Mouse (Mus musculus) heart, adult 11 months (tissue): ENCODE data around the gene Plekha4.
"Not testable (repeated sequence)": the region's sequence is repeated elsewhere in the genome, so short reads cannot be mapped to it uniquely, and the experiment has no call there.

Source experiments
- DNase-seq: peaks from one replicate; pipeline ENCODE4 v3.0.0; 2022

Gene Plekha4

GRCm38 (mm10) chr7:45509912-45510787, 16.0 kb upstream of the Plekha4 start, which contains the start of gene Nucb1:
Nucb1 (minus strand) TSS chr7:45510406.
- DNase-seq: peak; percentile 99

- DNase-seq: no peak
Observed at GRCm38 (mm10) chr7:45514411-45514810, 11.7 kb upstream of the Plekha4 start.

DNA sequence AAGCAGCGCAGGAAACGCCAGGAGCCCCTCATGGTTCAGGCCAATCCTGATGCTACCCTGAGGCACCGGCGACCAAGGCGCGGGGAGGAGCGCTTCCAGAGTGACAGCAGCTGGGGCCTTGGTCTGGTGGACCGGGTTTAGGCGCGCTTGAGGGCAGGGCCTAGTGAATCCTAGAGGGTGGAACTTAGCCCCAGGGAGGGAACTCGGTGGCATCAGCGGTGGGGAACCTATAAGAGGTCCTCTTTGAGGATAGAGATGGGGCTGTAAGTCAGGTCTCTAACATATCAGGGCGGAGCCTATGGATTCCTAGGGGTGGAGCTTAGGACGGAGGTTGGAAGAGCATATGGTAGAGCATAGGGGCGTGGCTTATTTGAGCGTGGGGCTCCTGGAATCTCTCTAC, 10.7 kb upstream of the Plekha4 start:
- DNase-seq: no peak

DNA sequence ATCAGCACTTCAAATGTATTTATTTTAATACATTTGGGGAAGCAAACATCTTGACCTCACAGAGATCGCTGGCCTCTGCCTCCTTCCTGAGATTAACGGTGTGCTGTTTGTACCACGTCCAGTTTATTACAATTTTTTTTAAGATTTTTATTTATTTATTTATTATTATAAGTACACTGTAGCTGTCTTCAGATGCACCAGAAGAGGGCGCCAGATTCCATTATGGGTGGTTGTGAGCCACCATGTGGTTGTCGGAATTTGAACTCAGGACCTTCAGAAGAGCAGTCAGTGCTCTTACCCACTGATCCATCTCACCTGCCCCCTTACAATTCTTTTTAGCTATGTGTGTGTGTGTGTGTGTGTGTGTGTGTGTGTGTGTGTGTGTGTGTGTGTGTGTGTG, 9.3 kb upstream of the Plekha4 start:
- not testable (repeated sequence) for DNase-seq

DNA sequence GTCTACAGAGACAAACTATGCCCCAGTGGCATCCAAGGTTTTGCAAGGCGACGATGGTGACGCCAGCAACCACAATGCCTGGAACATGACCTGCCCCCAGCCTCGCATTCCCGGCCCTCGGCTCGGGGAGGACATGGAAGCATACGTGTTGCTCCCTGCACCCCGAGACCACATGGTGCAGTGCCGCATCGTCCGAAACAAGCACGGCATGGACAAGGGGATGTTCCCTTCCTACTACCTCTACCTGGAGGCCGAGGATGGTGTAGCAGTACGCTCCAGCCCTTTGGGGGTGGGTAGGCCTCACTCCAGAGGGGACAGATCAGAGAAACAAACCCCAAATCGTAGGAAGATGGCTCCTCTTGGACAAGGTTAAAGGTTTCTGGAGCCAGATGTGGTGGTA, 7.5 kb upstream of the Plekha4 start:
- peak; percentile 90 for DNase-seq

DNA sequence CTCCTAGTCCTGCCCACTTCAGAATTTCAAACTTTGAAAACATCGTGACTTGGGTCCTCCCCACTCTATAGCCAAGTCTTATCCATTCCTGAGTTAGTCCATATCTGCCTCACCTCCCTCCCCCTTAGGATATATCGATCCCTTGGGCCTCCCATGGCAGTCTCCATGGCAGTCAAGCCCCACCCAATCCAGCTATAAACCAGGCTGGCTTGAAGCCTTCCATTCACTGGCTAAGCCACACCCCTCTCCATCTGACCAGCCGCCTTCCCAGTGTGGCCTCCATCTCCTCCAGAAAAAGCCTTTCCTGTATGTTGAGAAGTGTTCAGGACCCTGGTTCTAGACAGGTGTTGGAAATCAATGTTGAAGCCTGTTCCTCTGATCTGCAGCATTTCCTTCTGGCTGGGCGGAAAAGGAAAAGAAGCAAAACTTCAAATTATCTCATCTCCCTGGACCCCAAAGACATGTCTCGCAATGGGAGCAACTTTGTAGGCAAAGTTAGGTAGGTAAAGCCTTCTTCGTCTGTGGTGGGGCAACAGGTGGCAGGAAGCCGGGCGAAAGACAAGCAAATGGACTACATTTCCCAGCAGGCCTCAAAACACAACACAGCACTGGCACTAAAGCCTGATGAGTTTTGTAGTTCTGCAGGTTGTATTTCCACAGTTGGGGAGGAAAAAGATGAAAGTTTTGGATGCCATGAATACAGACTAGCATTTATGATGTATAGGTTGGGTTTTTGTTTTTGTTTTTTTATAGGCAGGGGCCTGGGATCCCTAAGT, 6.6 kb upstream of the Plekha4 start:
- no peak for DNase-seq

DNA sequence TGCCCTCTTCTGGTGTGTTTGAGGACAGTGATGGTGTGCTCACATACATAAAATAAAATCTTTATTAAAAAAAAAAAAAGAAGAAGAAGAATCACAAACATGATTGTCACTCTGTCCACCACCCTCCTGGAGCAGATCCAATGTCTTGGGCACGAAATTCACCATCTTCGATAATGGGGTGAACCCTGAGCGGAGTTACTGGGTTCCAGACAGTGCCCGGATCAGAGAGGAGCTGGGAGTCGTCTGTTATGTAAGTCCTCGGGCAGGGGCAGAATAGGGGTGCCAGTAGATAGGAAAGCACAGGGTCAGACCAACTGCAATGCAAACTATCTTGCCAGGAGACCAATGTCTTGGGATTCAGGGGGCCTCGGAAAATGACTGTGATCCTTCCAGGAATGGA, 5.5 kb upstream of the Plekha4 start:
- DNase-seq: peak; percentile 90

GRCm38 (mm10) chr7:45521728-45522184, 4.4 kb upstream of the Plekha4 start:
- peak; percentile 99 for DNase-seq

DNA sequence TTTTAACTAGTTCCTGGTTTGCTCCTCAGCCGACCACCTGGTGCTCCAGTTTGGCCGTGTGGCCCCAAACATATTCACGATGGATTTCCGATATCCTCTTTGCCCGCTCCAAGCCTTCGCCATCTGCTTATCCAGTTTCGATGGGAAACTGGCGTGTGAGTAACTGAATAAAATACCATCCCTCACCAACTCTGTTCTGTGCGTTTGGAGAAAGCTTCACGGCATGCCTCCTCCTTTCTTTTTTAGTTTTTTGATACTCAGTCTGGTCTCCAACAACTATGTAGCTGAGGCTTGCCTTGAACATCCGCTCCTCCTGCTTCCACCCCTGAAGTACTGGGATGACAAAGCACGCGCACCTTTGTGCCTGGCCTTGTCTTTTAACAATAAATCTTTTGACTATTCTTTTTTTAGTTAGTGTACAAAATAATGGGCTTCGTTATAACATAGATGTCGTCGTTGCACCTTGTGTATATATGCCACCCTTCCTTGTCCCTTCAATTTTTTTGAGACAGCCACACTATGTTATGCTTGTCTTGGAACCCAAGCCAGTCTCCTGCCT, 3.9 kb upstream of the Plekha4 start:
- DNase-seq: no peak

- peak; percentile 93 for DNase-seq
Observed at GRCm38 (mm10) chr7:45522957-45523676, 3.0 kb upstream of the Plekha4 start.

GRCm38 (mm10) chr7:45523678-45524170, 2.4 kb upstream of the Plekha4 start:
- DNase-seq: peak; percentile 93

- DNase-seq: peak; percentile 98
Observed at GRCm38 (mm10) chr7:45524841-45525621, 1.1 kb upstream of the Plekha4 start.

- peak; percentile 94 for DNase-seq
Observed at GRCm38 (mm10) chr7:45526474-45527120, 467 bp downstream of the Plekha4 start.

DNA sequence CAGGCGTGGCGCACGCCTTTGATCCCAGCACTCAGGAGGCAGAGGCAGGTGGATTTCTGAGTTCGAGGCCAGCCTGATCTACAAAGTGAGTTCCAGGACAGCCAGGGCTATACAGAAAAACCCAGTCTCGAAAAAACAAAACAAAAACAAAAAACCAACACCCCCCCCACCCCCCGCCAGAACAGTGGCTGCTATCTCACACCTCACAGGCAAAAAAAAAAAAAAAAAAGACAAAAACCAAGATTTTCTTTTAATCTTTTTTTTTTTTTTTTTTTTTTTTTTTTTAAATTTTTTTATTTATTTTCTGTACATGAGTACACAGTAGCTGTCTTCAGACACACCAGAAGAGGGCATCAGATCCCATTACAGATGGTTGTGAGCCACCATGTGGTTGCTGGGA, 1.0 kb downstream of the Plekha4 start:
- DNase-seq: not testable (repeated sequence)

DNA sequence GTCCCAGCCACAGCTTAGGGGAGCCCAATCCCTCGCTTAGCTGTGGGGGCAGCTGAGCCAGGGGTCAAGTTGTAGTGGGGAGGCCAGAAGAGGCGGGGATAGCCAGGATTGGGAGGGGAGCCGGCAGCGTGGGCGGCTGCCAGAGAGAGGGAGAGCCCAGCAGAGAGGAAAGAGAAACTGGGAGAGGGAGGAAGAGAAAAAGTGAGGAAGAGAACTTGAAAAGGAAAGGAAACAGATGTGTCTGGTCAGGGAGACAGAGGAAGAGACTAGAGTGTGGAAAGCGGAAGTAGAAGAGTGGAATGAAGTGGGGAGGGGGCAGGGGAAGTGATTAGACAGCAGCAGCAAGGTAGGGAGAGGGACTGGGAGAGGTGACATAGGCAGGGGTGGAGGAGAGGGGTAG, 3.3 kb downstream of the Plekha4 start:
- peak; percentile 97 for DNase-seq

DNA sequence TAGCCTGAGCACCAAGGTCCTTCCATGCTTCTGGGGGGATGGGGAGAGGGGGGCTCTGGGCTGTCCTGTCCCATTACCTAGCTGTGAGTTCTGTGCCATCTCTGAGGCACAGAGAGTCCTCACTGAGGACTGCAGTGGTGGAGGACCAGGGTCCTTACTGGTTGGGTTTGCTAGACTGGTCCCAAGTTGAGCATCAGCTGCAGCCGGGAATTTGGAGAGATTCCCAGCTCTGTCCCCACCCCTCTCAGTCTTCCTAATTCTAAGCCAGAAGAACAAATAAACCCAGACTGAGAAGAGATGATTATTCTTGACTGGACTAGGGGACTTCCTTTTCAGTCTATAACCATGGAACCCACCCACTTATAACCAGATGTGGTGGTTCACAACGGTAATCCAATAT, 4.5 kb downstream of the Plekha4 start:
- peak; percentile 95 for DNase-seq

- DNase-seq: no peak
Observed at GRCm38 (mm10) chr7:45535676-45536075, 9.5 kb downstream of the Plekha4 start.

DNA sequence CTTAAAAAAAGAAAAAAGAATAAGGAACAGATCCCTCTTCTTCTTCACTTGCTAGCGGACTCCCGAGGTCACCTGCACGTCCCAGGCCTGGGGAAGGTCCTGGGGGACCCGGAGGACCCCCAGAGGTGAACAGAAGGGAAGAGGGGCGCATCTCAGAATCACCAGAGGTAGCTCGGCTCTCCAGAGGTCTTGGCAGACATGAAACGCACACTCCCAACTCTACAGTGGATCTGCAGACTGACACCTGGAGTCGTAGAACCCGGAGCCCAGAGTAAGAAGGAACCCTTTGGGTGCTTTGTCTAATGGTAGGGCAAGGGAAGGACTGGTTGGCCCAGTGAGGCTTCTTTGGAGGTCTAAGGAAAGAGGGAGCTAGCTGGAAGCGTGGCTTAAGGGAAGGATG, 11.5 kb downstream of the Plekha4 start:
- peak; percentile 93 for DNase-seq

GRCm38 (mm10) chr7:45538163-45539041, 12.3 kb downstream of the Plekha4 start:
- DNase-seq: peak; percentile 96

DNA sequence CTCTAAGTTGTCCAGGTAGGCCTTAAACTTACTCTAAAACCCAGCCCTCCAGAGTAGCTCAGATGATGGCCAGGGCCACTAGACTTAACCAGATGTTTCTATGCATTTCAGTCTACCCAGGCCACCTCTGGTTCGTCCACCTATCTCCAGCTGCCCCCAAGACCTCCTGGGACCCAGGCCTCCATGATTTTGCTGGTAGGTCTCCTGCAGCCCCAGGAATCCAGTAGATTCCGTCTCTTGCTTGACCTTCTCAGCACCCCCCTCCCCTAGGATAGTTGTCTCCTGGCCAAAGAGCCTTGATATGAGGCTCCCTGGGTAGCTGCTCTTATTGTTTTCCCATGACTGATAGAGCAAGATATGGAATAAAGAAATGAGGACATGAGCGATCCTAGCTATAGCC, 13.0 kb downstream of the Plekha4 start:
- DNase-seq: no peak
